Mouse (Mus musculus): ENCODE data around the gene 1700067P10Rik. TPM values are rescaled to one million over a fixed set of nuclear protein-coding genes. Genes with fewer than 3 reads are reported as not detected.

1700067P10Rik gene
- polyA plus RNA-seq, 1 experiment from 2014 or later = not detected

GRCm38 (mm10) chr17:48097743-48098527 lies 8.8 kb downstream of the 1700067P10Rik start:
- Histone ChIP-seq H3K27ac (replicated peaks; ENCODE audit: low read depth, low read length) (peak overlapping the region; percentile 62), H3K9me3 (replicated peaks; ENCODE audit: control insufficient read depth, low read length) (no peaks in the 10 kb centered on the region), H3K36me3 (replicated peaks; ENCODE audit: control insufficient read depth, insufficient read depth, low read depth, low read length) (no peaks in the 10 kb centered on the region), H3K27me3 (ENCODE audit: control insufficient read depth, insufficient read depth, low read length) (peaks cover 25% of the 10 kb centered on the region), H3K9ac (replicated peaks; ENCODE audit: low read length) (peak overlapping the region; percentile 46), H3K4me1 (ENCODE audit: control insufficient read depth, insufficient read depth, low read length) (peaks cover 29% of the 10 kb centered on the region), H3K4me2 (ENCODE audit: low read depth, low read length) (peak overlapping the region; percentile 75), H3K4me3 (ENCODE audit: low read depth, low read length) (peak overlapping the region; percentile 29)
- DNase-seq (ENCODE audit: low spot score) (peak; percentile 52), ATAC-seq (replicated peaks; ENCODE audit: insufficient number of reproducible peaks, low FRiP score, low TSS enrichment, low read depth) (0 out of 2 replicates have a peak, but pooled peaks have one; percentile 10)
- WGBS = under 1% methylated on average over 30 of the region's 43 CpGs

DNA sequence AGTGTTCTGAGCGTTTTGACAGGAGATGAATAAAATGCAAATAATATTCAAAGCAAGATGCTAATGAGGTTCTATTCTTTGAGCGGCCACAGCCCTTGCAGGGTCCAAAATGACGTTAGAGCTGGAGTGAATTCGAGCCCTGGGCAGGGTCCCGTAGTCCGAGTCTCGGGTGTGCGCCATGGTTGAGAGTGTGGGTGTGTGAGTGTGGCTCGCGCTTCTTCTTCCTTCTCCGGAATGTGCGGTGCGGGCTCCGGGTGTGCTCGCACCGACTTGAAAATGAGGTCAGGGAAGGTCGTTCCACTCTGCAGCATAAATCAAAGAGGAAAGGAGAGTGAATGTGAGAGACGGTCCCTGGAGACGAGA lies 9.4 kb downstream of the 1700067P10Rik start:
- H3K9ac ChIP-seq (replicated peaks; ENCODE audit: low read length) = no peak overlapping the region
- H3K27ac ChIP-seq (replicated peaks; ENCODE audit: low read depth, low read length) = 0 out of 2 replicates have a peak overlapping the region, but pooled peaks have one; percentile 62
- H3K4me1 ChIP-seq (ENCODE audit: control insufficient read depth, insufficient read depth, low read length) = peaks cover 29% of the 10 kb centered on the region
- H3K4me3 ChIP-seq (ENCODE audit: low read depth, low read length) = peak overlapping the region; percentile 5
- H3K9me3 ChIP-seq (replicated peaks; ENCODE audit: control insufficient read depth, low read length) = no peaks in the 10 kb centered on the region
- no peaks in the 10 kb centered on the region for H3K36me3 ChIP-seq (replicated peaks; ENCODE audit: control insufficient read depth, insufficient read depth, low read depth, low read length)
- H3K4me2 ChIP-seq (ENCODE audit: low read depth, low read length) = peak overlapping the region; percentile 75
- peaks cover 25% of the 10 kb centered on the region for H3K27me3 ChIP-seq (ENCODE audit: control insufficient read depth, insufficient read depth, low read length)
- DNase-seq (ENCODE audit: low spot score) (peak; percentile 44), ATAC-seq (replicated peaks; ENCODE audit: insufficient number of reproducible peaks, low FRiP score, low TSS enrichment, low read depth) (no peak)
- WGBS = 1% methylated on average over 19 of the region's 19 CpGs

GRCm38 (mm10) chr17:48099312-48099711 lies 10.2 kb downstream of the 1700067P10Rik start:
- H3K27me3 ChIP-seq (ENCODE audit: control insufficient read depth, insufficient read depth, low read length) = peaks cover 21% of the 10 kb centered on the region
- H3K36me3 ChIP-seq (replicated peaks; ENCODE audit: control insufficient read depth, insufficient read depth, low read depth, low read length) = no peaks in the 10 kb centered on the region
- H3K9me3 ChIP-seq (replicated peaks; ENCODE audit: control insufficient read depth, low read length) = no peaks in the 10 kb centered on the region
- no peak for DNase-seq (ENCODE audit: low spot score)
- H3K9ac ChIP-seq (replicated peaks; ENCODE audit: low read length) = no peak overlapping the region
- H3K4me2 ChIP-seq (ENCODE audit: low read depth, low read length) = no peak overlapping the region
- H3K4me1 ChIP-seq (ENCODE audit: control insufficient read depth, insufficient read depth, low read length) = peaks cover 29% of the 10 kb centered on the region
- H3K4me3 ChIP-seq (ENCODE audit: low read depth, low read length) = no peak overlapping the region
- no peak overlapping the region for H3K27ac ChIP-seq (replicated peaks; ENCODE audit: low read depth, low read length)
- WGBS = 12% methylated on average over 11 of the region's 11 CpGs
- ATAC-seq (replicated peaks; ENCODE audit: insufficient number of reproducible peaks, low FRiP score, low TSS enrichment, low read depth) = no peak

GRCm38 (mm10) chr17:48100441-48101417 lies 11.6 kb downstream of the 1700067P10Rik start:
- H3K4me2 ChIP-seq (ENCODE audit: low read depth, low read length) = peak overlapping the region; percentile 28
- no peaks in the 10 kb centered on the region for H3K36me3 ChIP-seq (replicated peaks; ENCODE audit: control insufficient read depth, insufficient read depth, low read depth, low read length)
- 11% methylated on average over 20 of the region's 21 CpGs for WGBS
- DNase-seq (ENCODE audit: low spot score) = peak; percentile 94
- H3K9me3 ChIP-seq (replicated peaks; ENCODE audit: control insufficient read depth, low read length) = no peaks in the 10 kb centered on the region
- H3K4me1 ChIP-seq (ENCODE audit: control insufficient read depth, insufficient read depth, low read length) = peaks cover 23% of the 10 kb centered on the region
- no peak overlapping the region for H3K9ac ChIP-seq (replicated peaks; ENCODE audit: low read length)
- no peak for ATAC-seq (replicated peaks; ENCODE audit: insufficient number of reproducible peaks, low FRiP score, low TSS enrichment, low read depth)
- peak overlapping the region; percentile 18; the same call in 1 of the 2 replicates for H3K4me3 ChIP-seq (ENCODE audit: low read depth, low read length)
- peaks cover 12% of the 10 kb centered on the region for H3K27me3 ChIP-seq (ENCODE audit: control insufficient read depth, insufficient read depth, low read length)
- no peak overlapping the region for H3K27ac ChIP-seq (replicated peaks; ENCODE audit: low read depth, low read length)

DNA sequence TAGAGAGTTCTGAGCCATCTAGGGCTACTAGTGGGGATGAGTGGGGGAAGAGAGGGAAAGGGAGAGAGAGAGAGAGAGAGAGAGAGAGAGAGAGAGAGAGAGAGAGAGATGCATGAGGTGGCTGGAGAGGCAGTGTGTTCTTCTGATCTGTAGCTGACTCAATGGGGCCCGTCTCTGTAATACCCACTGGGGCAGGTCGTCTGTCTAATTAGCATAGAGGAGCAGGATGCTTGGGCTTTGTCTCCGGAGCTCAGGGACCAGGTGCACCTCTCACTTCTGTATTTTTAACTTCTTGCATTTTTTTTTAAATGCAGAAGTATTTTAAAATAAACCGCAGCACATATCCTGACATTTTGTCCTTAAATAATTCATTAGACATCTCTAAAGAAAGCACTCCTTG lies 18.2 kb downstream of the 1700067P10Rik start:
- WGBS = 61% methylated on average over 4 of the region's 4 CpGs

DNA sequence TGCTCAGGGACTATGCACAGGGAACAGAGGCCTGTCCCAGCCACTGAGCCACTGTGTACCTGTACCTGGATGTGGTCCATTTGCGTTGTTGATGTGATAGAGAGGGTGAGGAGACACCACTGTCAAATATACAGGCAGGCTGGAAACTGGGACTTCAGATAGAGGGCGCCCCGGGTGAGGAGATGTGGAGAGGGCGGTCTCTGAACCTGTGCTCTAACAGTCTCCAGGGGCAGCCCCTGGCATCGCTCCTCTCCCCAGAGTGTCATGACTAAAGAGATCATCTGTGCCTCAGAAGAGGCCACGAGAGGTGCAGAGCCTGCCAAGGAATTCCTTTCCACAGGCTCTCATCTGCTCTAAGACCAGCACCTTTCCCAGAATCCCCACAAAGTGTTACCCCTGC lies 18.7 kb downstream of the 1700067P10Rik start:
- Histone ChIP-seq H3K9ac (replicated peaks; ENCODE audit: low read length) (no peak overlapping the region), H3K4me1 (ENCODE audit: control insufficient read depth, insufficient read depth, low read length) (no peaks in the 10 kb centered on the region), H3K36me3 (replicated peaks; ENCODE audit: control insufficient read depth, insufficient read depth, low read depth, low read length) (no peaks in the 10 kb centered on the region), H3K27me3 (ENCODE audit: control insufficient read depth, insufficient read depth, low read length) (no peaks in the 10 kb centered on the region), H3K27ac (replicated peaks; ENCODE audit: low read depth, low read length) (no peak overlapping the region), H3K4me3 (ENCODE audit: low read depth, low read length) (no peak overlapping the region), H3K9me3 (replicated peaks; ENCODE audit: control insufficient read depth, low read length) (no peaks in the 10 kb centered on the region), H3K4me2 (ENCODE audit: low read depth, low read length) (no peak overlapping the region)
- 56% methylated on average over 6 of the region's 6 CpGs for WGBS
- no peak for ATAC-seq (replicated peaks; ENCODE audit: insufficient number of reproducible peaks, low FRiP score, low TSS enrichment, low read depth)
- DNase-seq (ENCODE audit: low spot score) = no peak

More for the DNA sequence above, 18.2 kb downstream of the 1700067P10Rik start:
- ATAC-seq (replicated peaks; ENCODE audit: insufficient number of reproducible peaks, low FRiP score, low TSS enrichment, low read depth) (no peak), DNase-seq (ENCODE audit: low spot score) (no peak)
- Histone ChIP-seq H3K9me3 (replicated peaks; ENCODE audit: control insufficient read depth, low read length) (no peaks in the 10 kb centered on the region), H3K4me2 (ENCODE audit: low read depth, low read length) (no peak overlapping the region), H3K4me3 (ENCODE audit: low read depth, low read length) (no peak overlapping the region), H3K27ac (replicated peaks; ENCODE audit: low read depth, low read length) (no peak overlapping the region), H3K27me3 (ENCODE audit: control insufficient read depth, insufficient read depth, low read length) (no peaks in the 10 kb centered on the region), H3K9ac (replicated peaks; ENCODE audit: low read length) (no peak overlapping the region), H3K36me3 (replicated peaks; ENCODE audit: control insufficient read depth, insufficient read depth, low read depth, low read length) (no peaks in the 10 kb centered on the region), H3K4me1 (ENCODE audit: control insufficient read depth, insufficient read depth, low read length) (no peaks in the 10 kb centered on the region)

- no peak for ATAC-seq (replicated peaks; ENCODE audit: insufficient number of reproducible peaks, low FRiP score, low TSS enrichment, low read depth)
- Histone ChIP-seq H3K36me3 (replicated peaks; ENCODE audit: control insufficient read depth, insufficient read depth, low read depth, low read length) (no peaks in the 10 kb centered on the region), H3K4me1 (ENCODE audit: control insufficient read depth, insufficient read depth, low read length) (no peaks in the 10 kb centered on the region), H3K4me3 (ENCODE audit: low read depth, low read length) (no peak overlapping the region), H3K9me3 (replicated peaks; ENCODE audit: control insufficient read depth, low read length) (no peaks in the 10 kb centered on the region; the same call in 1 of the 2 replicates), H3K9ac (replicated peaks; ENCODE audit: low read length) (no peak overlapping the region), H3K27ac (replicated peaks; ENCODE audit: low read depth, low read length) (no peak overlapping the region), H3K27me3 (ENCODE audit: control insufficient read depth, insufficient read depth, low read length) (no peaks in the 10 kb centered on the region), H3K4me2 (ENCODE audit: low read depth, low read length) (no peak overlapping the region)
- WGBS = 80% methylated on average over 3 of the region's 3 CpGs
- DNase-seq (ENCODE audit: low spot score) = no peak
Observed at GRCm38 (mm10) chr17:48108520-48108919, 19.4 kb downstream of the 1700067P10Rik start.
